Mouse (Mus musculus) lung, embryonic 16.5 days (tissue): ENCODE measurements at regions not wholly inside any gene's neighbourhood (a gene's known extent, or its start where the extent isn't known, plus 50 kb on each side); places are given as distances from the start of the nearest gene placed in this dataset.

Experiments
- ATAC-seq: fragments of 200-750 bp; cut with Nextera tagmentation; 2 replicates; pipeline ENCODE4 v1.8.0; 2017; ENCODE audit warnings: low read depth, mild to moderate bottlenecking, moderate library complexity
- H3K27ac ChIP-seq: fragments of 300-500 bp; sonication (generic); 2 replicates; pipeline ENCODE4 v1.5.1; 2014; ENCODE audit warnings: mild to moderate bottlenecking, control low read depth, low read length
- H3K27me3 ChIP-seq: fragments of 300-500 bp; sonication (generic); 2 replicates; pipeline ENCODE4 v1.6.1; 2014; ENCODE audit warnings: low read depth, low read length, mixed read lengths; ENCODE audit not compliant: control insufficient read depth, insufficient read depth
- H3K36me3 ChIP-seq: fragments of 300-500 bp; sonication (generic); 2 replicates; pipeline ENCODE4 v1.6.1; 2014; ENCODE audit warnings: low read length; ENCODE audit not compliant: control insufficient read depth, insufficient read depth
- H3K4me1 ChIP-seq: fragments of 300-500 bp; sonication (generic); replicated peaks from 2 replicates; pipeline ENCODE4 v1.6.1; 2014; ENCODE audit warnings: low read length, mixed read lengths; ENCODE audit not compliant: control insufficient read depth, insufficient read depth
- H3K4me2 ChIP-seq: fragments of 300-500 bp; sonication (generic); 2 replicates; pipeline ENCODE4 v1.6.1; 2014; ENCODE audit warnings: low read depth, low read length, control low read depth
- H3K4me3 ChIP-seq: fragments of 300-500 bp; sonication (generic); 2 replicates; pipeline ENCODE4 v1.5.1; 2014; ENCODE audit warnings: mild to moderate bottlenecking, low read length, control low read depth
- H3K9ac ChIP-seq: fragments of 300-500 bp; sonication (generic); 2 replicates; pipeline ENCODE4 v1.6.1; 2014; ENCODE audit warnings: low read length, control low read depth
- H3K9me3 ChIP-seq: fragments of 300-500 bp; sonication (generic); 2 replicates; pipeline ENCODE4 v1.6.1; 2016; ENCODE audit warnings: low read length; ENCODE audit not compliant: control insufficient read depth
- WGBS: fragments of 180-500 bp; shearing (Covaris S2); extraction: QIAGEN DNeasy Blood & Tissue Kit; methylation state at CpG from one replicate; pipeline ENCODE4 v1.1.7; 2014; 5-methylcytosine and 5-hydroxymethylcytosine counted together

GRCm38 (mm10) chr6:126286201-126286600 is 119.5 kb upstream of the Ntf3 start:
- Histone ChIP-seq H3K4me3 (no peak overlapping the region), H3K4me1 (no peaks in the 10 kb centered on the region), H3K27ac (no peak overlapping the region), H3K36me3 (no peaks in the 10 kb centered on the region), H3K4me2 (no peak overlapping the region), H3K27me3 (no peaks in the 10 kb centered on the region), H3K9me3 (no peaks in the 10 kb centered on the region), H3K9ac (no peak overlapping the region)
- 74% methylated on average over 2 of the region's 2 CpGs for WGBS
- no peak for ATAC-seq

GRCm38 (mm10) chr6:126284409-126284808 is 117.7 kb upstream of the Ntf3 start:
- Histone ChIP-seq H3K4me1 (no peaks in the 10 kb centered on the region), H3K4me3 (no peak overlapping the region), H3K4me2 (no peak overlapping the region), H3K27me3 (no peaks in the 10 kb centered on the region), H3K9ac (no peak overlapping the region), H3K27ac (no peak overlapping the region), H3K36me3 (no peaks in the 10 kb centered on the region), H3K9me3 (no peaks in the 10 kb centered on the region)
- WGBS = 72% methylated on average over 7 of the region's 7 CpGs
- ATAC-seq = no peak

DNA sequence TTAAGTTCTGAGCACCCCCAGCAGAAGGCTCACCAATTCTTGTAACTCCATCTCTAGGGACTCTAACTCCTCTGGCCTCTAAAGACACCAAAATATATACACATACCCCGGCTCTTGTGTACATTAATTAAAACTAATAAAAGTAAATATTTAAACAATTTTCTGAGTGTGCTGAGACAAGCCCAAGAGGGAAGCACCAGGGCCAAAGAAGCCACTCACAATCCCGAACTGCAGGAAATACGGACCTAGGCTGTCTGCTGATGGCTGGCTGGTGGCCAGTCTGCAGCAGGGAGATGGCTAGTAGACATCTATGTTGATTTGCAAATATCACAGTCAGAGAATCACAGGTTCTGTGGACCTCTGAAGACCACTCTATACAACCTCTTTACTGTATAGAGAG is 113.6 kb upstream of the Ntf3 start:
- Histone ChIP-seq H3K27ac (no peak overlapping the region), H3K4me1 (no peaks in the 10 kb centered on the region), H3K9ac (no peak overlapping the region), H3K4me3 (no peak overlapping the region), H3K4me2 (no peak overlapping the region), H3K36me3 (no peaks in the 10 kb centered on the region), H3K27me3 (no peaks in the 10 kb centered on the region), H3K9me3 (no peaks in the 10 kb centered on the region)
- 17% methylated on average over 3 of the region's 3 CpGs for WGBS
- ATAC-seq = peak; percentile 57; the same call in 1 of the 2 replicates

DNA sequence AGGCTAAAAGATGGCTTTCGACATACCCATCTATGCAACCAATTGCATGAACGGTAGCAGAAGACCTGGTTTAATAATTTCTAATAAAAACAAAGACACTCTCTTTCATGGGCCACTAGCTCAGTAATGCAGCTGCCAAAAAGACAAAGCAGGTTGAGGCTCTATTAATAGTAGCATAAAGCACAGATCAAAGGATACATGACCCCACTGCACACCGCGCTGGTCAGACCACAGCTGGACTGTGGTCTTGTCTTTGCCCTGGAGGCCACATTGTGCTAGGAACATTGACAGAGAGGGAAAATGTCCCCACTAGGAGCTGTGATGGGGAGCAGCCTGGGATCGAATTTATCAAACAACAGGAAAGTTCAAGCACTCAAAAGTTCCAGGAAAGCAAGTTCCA is 79.3 kb upstream of the Ntf3 start:
- ATAC-seq = no peak
- no peak overlapping the region for H3K4me3 ChIP-seq
- 80% methylated on average over 5 of the region's 5 CpGs for WGBS
- peaks cover 5% of the 10 kb centered on the region; the same call in 1 of the 2 replicates for H3K4me1 ChIP-seq
- no peak overlapping the region for H3K9ac ChIP-seq
- H3K27ac ChIP-seq = no peak overlapping the region
- H3K36me3 ChIP-seq = no peaks in the 10 kb centered on the region
- no peaks in the 10 kb centered on the region for H3K27me3 ChIP-seq
- H3K9me3 ChIP-seq = no peaks in the 10 kb centered on the region
- no peak overlapping the region for H3K4me2 ChIP-seq

DNA sequence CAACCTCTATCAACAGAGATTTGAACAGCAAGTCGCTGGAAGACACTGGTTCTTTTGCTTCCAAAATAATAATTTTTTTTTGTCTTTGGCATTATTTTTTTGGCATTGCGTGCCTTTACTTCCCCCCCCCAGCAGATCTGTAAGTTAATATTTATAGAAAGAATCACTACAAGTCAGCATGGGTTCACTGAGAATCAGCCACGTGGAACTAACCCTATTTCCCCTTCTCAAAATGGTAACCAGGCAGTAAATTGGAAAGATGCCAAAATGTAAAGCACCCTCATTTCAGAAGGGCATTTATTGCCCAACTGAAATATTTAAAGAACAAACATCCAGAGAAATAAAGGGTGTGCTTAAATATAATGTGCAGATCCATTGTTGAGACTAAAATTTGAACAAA is 78.7 kb upstream of the Ntf3 start:
- H3K27me3 ChIP-seq = no peaks in the 10 kb centered on the region
- WGBS = 51% methylated on average over 3 of the region's 3 CpGs
- peaks cover 5% of the 10 kb centered on the region; the same call in 1 of the 2 replicates for H3K4me1 ChIP-seq
- no peak overlapping the region for H3K27ac ChIP-seq
- H3K9ac ChIP-seq = no peak overlapping the region
- H3K4me3 ChIP-seq = no peak overlapping the region
- H3K9me3 ChIP-seq = no peaks in the 10 kb centered on the region
- ATAC-seq = no peak
- H3K36me3 ChIP-seq = no peaks in the 10 kb centered on the region
- H3K4me2 ChIP-seq = no peak overlapping the region

- Histone ChIP-seq H3K27me3 (no peaks in the 10 kb centered on the region), H3K9ac (no peak overlapping the region), H3K4me2 (no peak overlapping the region), H3K9me3 (no peaks in the 10 kb centered on the region), H3K36me3 (no peaks in the 10 kb centered on the region), H3K27ac (no peak overlapping the region), H3K4me3 (no peak overlapping the region), H3K4me1 (peaks cover 5% of the 10 kb centered on the region; the same call in 1 of the 2 replicates)
- no peak for ATAC-seq
- WGBS = 54% methylated on average over 2 of the region's 2 CpGs
These were observed 75.6 kb upstream of the Ntf3 start for GRCm38 (mm10) chr6:126242299-126242698.

GRCm38 (mm10) chr6:126240256-126240655 is 73.5 kb upstream of the Ntf3 start:
- Histone ChIP-seq H3K4me3 (no peak overlapping the region), H3K9me3 (no peaks in the 10 kb centered on the region), H3K4me1 (peaks cover 2% of the 10 kb centered on the region; the same call in 1 of the 2 replicates), H3K4me2 (no peak overlapping the region), H3K36me3 (no peaks in the 10 kb centered on the region), H3K27me3 (no peaks in the 10 kb centered on the region), H3K27ac (no peak overlapping the region), H3K9ac (no peak overlapping the region)
- 48% methylated on average over 1 of the region's 1 CpGs for WGBS
- ATAC-seq = no peak
